Mouse (Mus musculus): ENCODE measurements around the gene Eng. TPM values are rescaled to one million over a fixed set of nuclear protein-coding genes. Genes with fewer than 3 reads are reported as not detected.

Eng gene
- polyA plus RNA-seq (2012; fragmentation: generic; extraction: Trizol), result 1.6 TPM

DNA sequence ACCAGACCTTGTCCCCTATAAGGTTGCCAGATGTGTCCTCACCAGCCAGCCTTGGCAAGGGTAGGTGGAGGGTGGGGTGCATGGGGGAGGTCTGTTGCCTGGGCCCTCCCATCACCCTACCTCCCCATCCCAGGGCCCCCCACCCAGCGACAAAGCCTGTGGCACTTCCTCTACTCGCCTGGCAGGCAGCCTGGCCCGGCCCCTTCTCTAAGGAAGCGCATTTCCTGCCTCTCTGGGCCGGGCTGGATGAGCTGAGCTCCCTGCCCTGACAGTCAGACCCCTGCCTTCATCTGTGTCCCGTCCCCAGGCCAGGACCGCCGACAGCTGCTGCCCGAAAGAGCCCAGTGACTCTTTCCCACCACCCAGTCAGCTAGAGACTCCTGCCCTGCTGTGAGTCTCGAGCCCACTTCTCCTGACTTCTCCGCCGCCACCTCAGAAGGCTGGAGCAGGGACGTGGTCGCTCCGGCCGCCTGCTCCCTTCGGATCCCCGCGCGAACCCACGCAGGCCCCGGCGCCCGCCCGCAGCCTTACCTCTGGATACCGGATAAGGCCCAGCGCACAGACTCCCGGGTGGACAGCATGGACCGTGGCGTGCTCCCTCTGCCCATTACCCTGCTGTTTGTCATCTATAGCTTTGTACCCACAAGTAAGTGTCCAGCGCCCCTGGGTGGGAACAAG is at the start of gene Eng:
Gene Eng, plus strand, starts transcription at position 217 of the 678 bp plus-strand sequence.
- Histone ChIP-seq H3ac (ENCODE audit: control insufficient read depth, insufficient read length) (no peak within 1 kb of the TSS), H3K4me3 (no peak within 1 kb of the TSS), H3K4me2 (ENCODE audit: low read depth) (no peak within 1 kb of the TSS), H3K36me3 (ENCODE audit: control insufficient read depth, insufficient read depth) (no peaks in the 10 kb centered on the region), H3K79me2 (ENCODE audit: control insufficient read depth, insufficient read depth) (no peaks in the 10 kb centered on the region), H3K27me3 (ENCODE audit: control insufficient read depth, insufficient read depth, insufficient read length) (no peaks in the 10 kb centered on the region)
- no peak for TF ChIP-seq USF1 (IDR thresholded peaks at IDR 0.05; ENCODE audit: low read depth)
- TF ChIP-seq MYOG (IDR thresholded peaks at IDR 0.05; ENCODE audit: control insufficient read depth in 1 of 3, insufficient read depth in 1 of 3, insufficient read length in 2 of 3, low read depth in 2 of 3), result no peak
- TF ChIP-seq TCF3 (IDR thresholded peaks at IDR 0.05; ENCODE audit: insufficient read length, low read depth), result no peak
- TF ChIP-seq MYOD1 (IDR thresholded peaks at IDR 0.05; ENCODE audit: control insufficient read depth in 1 of 3, insufficient read length in 2 of 3, low read depth in 2 of 3), result no peak
- TF ChIP-seq CEBPB (IDR thresholded peaks at IDR 0.05; ENCODE audit: insufficient read depth, poor library complexity, severe bottlenecking), result no peak
- no peak for TF ChIP-seq MAX (IDR thresholded peaks at IDR 0.05; ENCODE audit: low read depth)
- TF ChIP-seq E2F4 (IDR thresholded peaks at IDR 0.05; ENCODE audit: insufficient read depth), result no peak
- no peak for TF ChIP-seq SRF (IDR thresholded peaks at IDR 0.05; ENCODE audit: control insufficient read depth, insufficient read length, low read depth)
- no peak for TF ChIP-seq TCF12 (IDR thresholded peaks at IDR 0.05; ENCODE audit: insufficient read depth, poor library complexity, severe bottlenecking)
- no peak for TF ChIP-seq POLR2AphosphoS2 (IDR thresholded peaks at IDR 0.05; ENCODE audit: insufficient read length, low read depth)
- TF ChIP-seq POLR2A (IDR thresholded peaks at IDR 0.05; ENCODE audit: insufficient read length, low read depth), result no peak
- TF ChIP-seq REST (IDR thresholded peaks at IDR 0.05; ENCODE audit: insufficient read depth, insufficient read length), result no peak

DNA sequence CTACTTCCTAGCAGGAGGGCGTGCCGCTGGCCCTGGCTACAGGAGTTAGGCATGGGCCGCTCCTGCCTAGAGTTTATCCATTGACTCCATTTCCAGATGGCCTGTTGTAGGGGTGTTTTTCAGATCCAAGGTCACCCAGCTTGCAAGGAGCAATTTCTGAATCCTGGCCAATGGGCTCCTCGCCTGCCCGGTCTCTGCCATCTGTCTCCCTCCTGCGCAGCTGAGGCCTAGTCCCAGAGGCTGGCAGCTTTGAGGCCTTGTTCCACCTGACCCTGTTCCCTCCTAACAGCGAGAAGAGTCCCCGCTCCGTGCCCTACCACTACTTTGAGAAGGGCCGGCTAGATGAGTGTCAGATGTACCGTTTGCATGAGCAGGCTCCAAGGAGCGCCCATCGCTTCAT is 49.7 kb upstream of the Eng start:
- Histone ChIP-seq H3K4me3 (no peak overlapping the region), H3K36me3 (ENCODE audit: control insufficient read depth, insufficient read depth) (peaks cover 22% of the 10 kb centered on the region), H3ac (ENCODE audit: control insufficient read depth, insufficient read length) (no peak overlapping the region), H3K27me3 (ENCODE audit: control insufficient read depth, insufficient read depth, insufficient read length) (no peaks in the 10 kb centered on the region), H3K4me2 (ENCODE audit: low read depth) (no peak overlapping the region), H3K79me2 (ENCODE audit: control insufficient read depth, insufficient read depth) (peaks cover 5% of the 10 kb centered on the region)
- TF ChIP-seq POLR2A (IDR thresholded peaks at IDR 0.05; ENCODE audit: insufficient read length, low read depth) (no peak), REST (IDR thresholded peaks at IDR 0.05; ENCODE audit: insufficient read depth, insufficient read length) (no peak), MYOD1 (IDR thresholded peaks at IDR 0.05; ENCODE audit: control insufficient read depth in 1 of 3, insufficient read length in 2 of 3, low read depth in 2 of 3) (no peak), USF1 (IDR thresholded peaks at IDR 0.05; ENCODE audit: low read depth) (no peak), TCF3 (IDR thresholded peaks at IDR 0.05; ENCODE audit: insufficient read length, low read depth) (no peak), MYOG (IDR thresholded peaks at IDR 0.05; ENCODE audit: control insufficient read depth in 1 of 3, insufficient read depth in 1 of 3, insufficient read length in 2 of 3, low read depth in 2 of 3) (no peak), POLR2AphosphoS2 (IDR thresholded peaks at IDR 0.05; ENCODE audit: insufficient read length, low read depth) (no peak), TCF12 (IDR thresholded peaks at IDR 0.05; ENCODE audit: insufficient read depth, poor library complexity, severe bottlenecking) (no peak)

DNA sequence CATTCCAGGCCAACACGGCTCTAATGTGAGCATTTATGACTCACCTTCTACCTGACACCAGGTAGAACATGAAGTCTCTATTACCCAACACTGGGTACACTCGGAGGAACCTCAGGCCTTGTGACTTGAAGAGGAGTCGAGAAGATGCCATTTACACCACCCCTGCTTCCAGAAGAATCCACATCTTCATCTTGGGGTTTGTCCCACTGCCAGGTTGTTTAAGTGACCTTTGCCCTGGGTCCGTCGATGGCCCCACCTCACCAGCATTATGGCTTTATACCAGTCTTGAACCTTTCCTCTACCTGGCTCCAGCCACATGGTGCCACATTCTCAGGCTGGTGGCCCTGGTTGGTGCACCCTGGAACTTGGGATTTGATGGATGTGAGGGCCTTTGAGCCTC is 49.1 kb upstream of the Eng start:
- H3K27me3 ChIP-seq (ENCODE audit: control insufficient read depth, insufficient read depth, insufficient read length), result no peaks in the 10 kb centered on the region

DNA sequence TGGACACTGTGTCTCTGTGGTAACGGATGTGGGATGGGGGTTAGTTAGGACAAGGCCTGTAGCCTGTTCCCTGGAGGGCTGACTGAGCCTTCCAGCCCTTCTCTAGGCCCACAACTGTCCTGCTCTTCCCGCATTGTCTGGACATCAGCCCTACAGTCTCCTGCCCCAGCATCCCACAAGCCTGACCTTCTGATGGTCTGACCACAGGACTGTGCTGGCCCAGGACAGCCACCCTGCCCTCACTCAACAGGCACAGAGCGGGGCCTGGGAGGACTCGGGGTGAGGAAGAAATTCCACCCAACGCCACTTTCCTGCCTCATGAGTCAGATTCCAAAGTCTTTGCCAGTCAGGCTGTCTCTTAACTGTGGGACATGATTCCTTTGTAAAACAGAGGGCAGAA is 48.7 kb upstream of the Eng start:
- Histone ChIP-seq H3ac (ENCODE audit: control insufficient read depth, insufficient read length) (no peak overlapping the region), H3K27me3 (ENCODE audit: control insufficient read depth, insufficient read depth, insufficient read length) (no peaks in the 10 kb centered on the region), H3K79me2 (ENCODE audit: control insufficient read depth, insufficient read depth) (peaks cover 5% of the 10 kb centered on the region), H3K4me2 (ENCODE audit: low read depth) (peak overlapping the region; percentile 50), H3K36me3 (ENCODE audit: control insufficient read depth, insufficient read depth) (peaks cover 22% of the 10 kb centered on the region), H3K4me3 (no peak overlapping the region)
- TF ChIP-seq CEBPB (IDR thresholded peaks at IDR 0.05; ENCODE audit: insufficient read depth, poor library complexity, severe bottlenecking), result no peak
- TF ChIP-seq MYOD1 (IDR thresholded peaks at IDR 0.05; ENCODE audit: control insufficient read depth in 1 of 3, insufficient read length in 2 of 3, low read depth in 2 of 3), result peak in 1 of 3 experiments; percentile 7
- peak; percentile 34 for TF ChIP-seq POLR2AphosphoS2 (IDR thresholded peaks at IDR 0.05; ENCODE audit: insufficient read length, low read depth)

More for the DNA sequence above, 49.1 kb upstream of the Eng start:
- TF ChIP-seq E2F4 (IDR thresholded peaks at IDR 0.05; ENCODE audit: insufficient read depth) (no peak), TCF3 (IDR thresholded peaks at IDR 0.05; ENCODE audit: insufficient read length, low read depth) (no peak), TCF12 (IDR thresholded peaks at IDR 0.05; ENCODE audit: insufficient read depth, poor library complexity, severe bottlenecking) (no peak), USF1 (IDR thresholded peaks at IDR 0.05; ENCODE audit: low read depth) (no peak), MAX (IDR thresholded peaks at IDR 0.05; ENCODE audit: low read depth) (no peak), POLR2A (IDR thresholded peaks at IDR 0.05; ENCODE audit: insufficient read length, low read depth) (no peak), CEBPB (IDR thresholded peaks at IDR 0.05; ENCODE audit: insufficient read depth, poor library complexity, severe bottlenecking) (no peak), POLR2AphosphoS2 (IDR thresholded peaks at IDR 0.05; ENCODE audit: insufficient read length, low read depth) (no peak)
- Histone ChIP-seq H3K4me2 (ENCODE audit: low read depth) (peak overlapping the region; percentile 7), H3K36me3 (ENCODE audit: control insufficient read depth, insufficient read depth) (peaks cover 22% of the 10 kb centered on the region), H3ac (ENCODE audit: control insufficient read depth, insufficient read length) (no peak overlapping the region), H3K79me2 (ENCODE audit: control insufficient read depth, insufficient read depth) (peaks cover 5% of the 10 kb centered on the region), H3K4me3 (no peak overlapping the region)

DNA sequence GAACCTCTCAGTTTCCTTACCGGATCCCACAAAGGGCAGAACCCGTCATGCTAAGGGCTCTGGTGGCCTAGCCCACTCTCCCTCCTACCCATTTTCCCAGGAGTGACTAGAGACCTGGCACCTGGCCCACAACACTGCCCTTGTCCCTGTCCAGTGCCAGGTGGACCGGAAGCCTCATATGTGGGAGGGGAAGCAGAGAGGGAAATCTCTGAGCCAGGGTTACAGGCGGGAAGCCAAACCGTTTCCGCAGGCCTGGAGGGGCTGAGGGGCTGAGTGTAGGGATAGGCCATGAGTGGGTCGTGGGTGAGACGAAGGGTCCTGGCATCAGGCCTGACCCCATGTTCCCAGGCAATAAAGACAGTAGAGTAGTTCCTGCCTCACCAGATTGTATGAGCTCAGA is 47.9 kb upstream of the Eng start:
- Histone ChIP-seq H3K27me3 (ENCODE audit: control insufficient read depth, insufficient read depth, insufficient read length) (no peaks in the 10 kb centered on the region), H3K4me2 (ENCODE audit: low read depth) (peak overlapping the region; percentile 39), H3K36me3 (ENCODE audit: control insufficient read depth, insufficient read depth) (peaks cover 18% of the 10 kb centered on the region), H3K79me2 (ENCODE audit: control insufficient read depth, insufficient read depth) (no peaks in the 10 kb centered on the region), H3K4me3 (no peak overlapping the region), H3ac (ENCODE audit: control insufficient read depth, insufficient read length) (no peak overlapping the region)
- TF ChIP-seq TCF3 (IDR thresholded peaks at IDR 0.05; ENCODE audit: insufficient read length, low read depth) (no peak), USF1 (IDR thresholded peaks at IDR 0.05; ENCODE audit: low read depth) (no peak), MYOG (IDR thresholded peaks at IDR 0.05; ENCODE audit: control insufficient read depth in 1 of 3, insufficient read depth in 1 of 3, insufficient read length in 2 of 3, low read depth in 2 of 3) (no peak), E2F4 (IDR thresholded peaks at IDR 0.05; ENCODE audit: insufficient read depth) (no peak), REST (IDR thresholded peaks at IDR 0.05; ENCODE audit: insufficient read depth, insufficient read length) (no peak), MYOD1 (IDR thresholded peaks at IDR 0.05; ENCODE audit: control insufficient read depth in 1 of 3, insufficient read length in 2 of 3, low read depth in 2 of 3) (no peak), CEBPB (IDR thresholded peaks at IDR 0.05; ENCODE audit: insufficient read depth, poor library complexity, severe bottlenecking) (no peak), TCF12 (IDR thresholded peaks at IDR 0.05; ENCODE audit: insufficient read depth, poor library complexity, severe bottlenecking) (no peak), MAX (IDR thresholded peaks at IDR 0.05; ENCODE audit: low read depth) (no peak), POLR2A (IDR thresholded peaks at IDR 0.05; ENCODE audit: insufficient read length, low read depth) (no peak), POLR2AphosphoS2 (IDR thresholded peaks at IDR 0.05; ENCODE audit: insufficient read length, low read depth) (no peak), SRF (IDR thresholded peaks at IDR 0.05; ENCODE audit: control insufficient read depth, insufficient read length, low read depth) (no peak)
